Mouse (Mus musculus): ENCODE results near the gene Cdca4. TPM values are rescaled to one million over a fixed set of nuclear protein-coding genes. Genes with fewer than 3 reads are reported as not detected.
"Not testable (repeated sequence)": the region's sequence is repeated elsewhere in the genome, so short reads cannot be mapped to it uniquely, and the experiment has no call there.

Gene Cdca4
- total RNA-seq, 2 experiments from 2014 or later: 2.1 to 3.0 TPM

GRCm38 (mm10) chr12:112828501-112829243 lies 551 bp downstream of the Cdca4 start:
- intact Hi-C loops (cut with DNase I): loop anchor here (2.0 kb wide), 1 partner anchor 20 kb away; the partner anchor contains the start of gene Clba1
- peak in 1 of 2 experiments; percentile 33 for DNase-seq

GRCm38 (mm10) chr12:112825901-112826300 lies 3.3 kb downstream of the Cdca4 start:
- intact Hi-C loops (cut with DNase I): no loop called here
- DNase-seq: no peak

DNA sequence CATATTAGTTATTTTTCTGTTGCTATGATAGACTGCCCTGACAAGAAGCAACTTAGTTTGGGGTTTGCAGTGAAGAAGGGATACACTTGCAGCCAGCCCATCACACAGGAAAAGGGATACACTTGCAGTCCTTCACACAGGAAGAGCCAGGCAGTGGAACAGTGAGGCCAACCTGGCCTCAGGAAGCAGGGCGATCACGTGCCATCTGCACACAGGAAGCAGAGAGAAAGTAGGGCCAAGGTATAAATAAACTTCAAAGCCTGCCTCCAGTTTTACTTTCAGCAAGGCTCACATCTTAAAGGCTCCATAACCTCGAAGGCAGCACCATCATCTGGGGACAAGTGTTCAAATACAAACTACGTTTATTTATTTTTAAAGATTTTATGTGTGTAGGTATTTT lies 6.0 kb downstream of the Cdca4 start:
- DNase-seq: no peak
- intact Hi-C loops (cut with DNase I): no loop called here

GRCm38 (mm10) chr12:112822676-112823075 lies 6.5 kb downstream of the Cdca4 start:
- intact Hi-C loops (cut with DNase I): no loop called here

GRCm38 (mm10) chr12:112821974-112822373 lies 7.2 kb downstream of the Cdca4 start:
- intact Hi-C loops (cut with DNase I): no loop called here
- DNase-seq: no peak

More at GRCm38 (mm10) chr12:112822676-112823075, 6.5 kb downstream of the Cdca4 start:
- no peak for DNase-seq

- no peak for DNase-seq
- intact Hi-C loops (cut with DNase I): no loop called here
Observed at GRCm38 (mm10) chr12:112821216-112821615, 8.0 kb downstream of the Cdca4 start.

GRCm38 (mm10) chr12:112820401-112820999 lies 8.7 kb downstream of the Cdca4 start:
- no peak for DNase-seq
- intact Hi-C loops (cut with DNase I): no loop called here

DNA sequence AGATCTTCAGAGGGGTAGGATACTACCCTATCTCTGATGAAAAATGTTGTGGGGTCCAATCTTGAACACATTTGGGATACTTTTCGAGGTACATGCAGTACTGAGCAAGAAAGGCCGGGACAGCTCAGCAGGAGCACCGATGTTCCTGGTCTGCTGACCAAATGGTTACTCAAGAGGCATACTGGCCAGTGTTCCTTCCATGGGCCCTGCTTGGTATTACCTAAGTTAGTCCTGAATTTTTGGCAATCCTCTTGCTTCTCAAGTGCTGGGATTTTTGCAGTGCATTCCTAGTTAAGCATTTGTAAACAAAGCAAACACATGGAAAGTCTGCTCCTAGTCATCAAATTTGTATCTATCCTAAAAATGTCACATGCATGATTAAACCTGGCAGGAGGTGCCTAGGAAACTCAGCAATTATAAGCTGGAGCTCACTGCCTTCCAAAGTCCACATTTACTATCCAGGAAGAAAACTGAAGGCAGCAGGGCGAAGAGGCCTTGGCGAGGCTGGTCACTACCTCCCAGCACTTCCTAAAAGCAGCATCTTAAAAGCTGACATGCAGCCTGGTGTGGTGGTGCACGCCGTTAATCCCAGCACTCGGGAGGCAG lies 10.1 kb downstream of the Cdca4 start:
- intact Hi-C loops (cut with DNase I): no loop called here
- DNase-seq: no peak

DNA sequence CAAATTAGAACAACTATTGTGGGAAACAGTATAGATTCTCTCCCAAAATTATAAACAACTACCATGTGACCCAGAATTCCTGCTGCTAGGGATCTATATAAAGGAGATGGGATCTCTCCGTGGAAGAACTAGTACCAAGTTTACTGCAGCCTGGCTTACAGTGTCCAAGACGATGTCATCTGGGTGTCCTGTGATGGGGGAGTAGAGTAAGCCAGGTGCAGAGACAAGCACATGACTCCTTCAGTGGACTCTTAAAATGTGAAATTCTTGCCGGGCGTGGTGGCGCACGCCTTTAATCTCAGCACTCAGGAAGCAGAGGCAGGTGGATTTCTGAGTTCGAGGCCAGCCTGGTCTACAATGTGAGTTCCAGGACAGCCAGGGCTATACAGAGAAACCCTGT lies 12.4 kb downstream of the Cdca4 start:
- intact Hi-C loops (cut with DNase I): loop anchor here (2.0 kb wide), 1 partner anchor 28 kb away; no protein-coding TSS in a partner anchor
- DNase-seq: not testable (repeated sequence)

DNA sequence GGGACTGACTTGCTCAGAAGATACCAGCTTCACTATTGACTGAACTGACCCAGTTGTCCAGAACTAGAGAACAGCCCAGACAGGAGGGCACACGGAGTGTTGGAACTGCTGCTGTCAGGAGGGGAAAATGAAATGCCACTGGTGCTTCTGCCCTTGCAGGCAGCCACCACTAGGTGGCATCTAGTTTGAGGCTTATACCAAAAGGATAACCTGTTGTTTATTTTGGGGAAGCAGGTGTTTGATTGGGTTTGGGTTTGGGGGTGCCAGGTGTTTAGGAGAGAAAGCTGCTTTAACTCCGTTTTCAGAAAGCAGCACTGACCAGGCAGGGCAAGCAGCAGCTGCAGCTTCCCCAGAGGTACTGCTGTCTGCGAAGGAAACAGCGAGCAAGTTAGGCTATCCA lies 12.9 kb downstream of the Cdca4 start:
- intact Hi-C loops (cut with DNase I): loop anchor here (2.0 kb wide), 1 partner anchor 29 kb away; no protein-coding TSS in a partner anchor
- DNase-seq: peak in 1 of 2 experiments; percentile 41

GRCm38 (mm10) chr12:112814682-112815470 lies 14.3 kb downstream of the Cdca4 start:
- intact Hi-C loops (cut with DNase I): no loop called here
- peak in 1 of 2 experiments; percentile 8 for DNase-seq

DNA sequence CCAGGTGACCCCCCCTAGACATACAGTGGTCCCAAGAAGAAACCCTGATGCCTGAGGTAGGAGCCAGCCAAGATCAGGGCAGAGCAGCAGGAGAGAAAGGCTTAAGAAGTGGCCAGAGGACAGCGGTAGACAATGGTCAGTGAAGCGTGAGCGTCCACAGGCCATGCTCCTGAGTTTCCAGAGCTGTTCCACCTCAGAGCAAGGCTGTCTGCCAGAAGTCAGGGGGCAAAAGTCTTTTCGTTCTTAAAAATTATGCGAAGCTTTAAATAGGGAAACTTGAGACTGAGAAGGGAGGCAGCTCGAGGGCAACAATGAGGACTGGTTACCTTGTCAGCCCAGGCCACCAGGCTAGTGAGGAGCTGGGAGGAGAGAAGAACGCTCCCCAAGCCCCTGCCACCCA lies 15.9 kb downstream of the Cdca4 start:
- no peak for DNase-seq
- intact Hi-C loops (cut with DNase I): no loop called here

GRCm38 (mm10) chr12:112810092-112810885 lies 18.9 kb downstream of the Cdca4 start:
- intact Hi-C loops (cut with DNase I): no loop called here
- DNase-seq: no peak

- intact Hi-C loops (cut with DNase I): loop anchor here (2.0 kb wide), 1 partner anchor 19 kb away; the partner anchor contains the start of gene Cdca4
- DNase-seq: no peak
Observed at GRCm38 (mm10) chr12:112809641-112810040, 19.6 kb downstream of the Cdca4 start.

- DNase-seq: peak; percentile 88 to 90
- intact Hi-C loops (cut with DNase I): loop anchor here (2.0 kb wide), 1 partner anchor 20 kb away; the partner anchor contains the start of gene Cdca4
Observed at GRCm38 (mm10) chr12:112808587-112809364, 20.4 kb downstream of the Cdca4 start, which contains the start of gene Clba1. Gene Clba1 (plus strand): TSS chr12:112808937.

DNA sequence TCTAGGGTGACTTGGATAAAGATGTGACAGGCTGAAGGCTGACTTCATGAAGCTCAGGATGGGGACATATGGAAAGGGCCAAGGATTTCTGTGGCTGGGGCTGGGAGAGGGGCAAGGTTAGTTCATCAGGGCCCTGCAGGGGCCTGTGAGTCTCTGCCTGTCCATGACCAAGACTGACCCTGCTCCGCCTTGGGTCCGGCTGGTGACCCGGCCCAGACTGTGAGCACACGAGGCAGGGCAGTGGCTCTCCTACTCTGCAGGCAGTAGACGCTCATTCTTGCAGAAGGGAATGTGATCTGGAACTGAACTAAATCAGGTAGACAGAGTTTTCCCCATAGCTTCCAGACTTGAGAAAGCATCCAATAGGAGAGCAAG lies 21.0 kb downstream of the Cdca4 start:
- intact Hi-C loops (cut with DNase I): loop anchor here (2.0 kb wide), 1 partner anchor 21 kb away; the partner anchor contains the start of gene Cdca4

GRCm38 (mm10) chr12:112807796-112808195 lies 21.4 kb downstream of the Cdca4 start:
- intact Hi-C loops (cut with DNase I): loop anchor here (2.0 kb wide), 1 partner anchor 21 kb away; the partner anchor contains the start of gene Cdca4

More for the DNA sequence above, 21.0 kb downstream of the Cdca4 start:
- DNase-seq: no peak

DNA sequence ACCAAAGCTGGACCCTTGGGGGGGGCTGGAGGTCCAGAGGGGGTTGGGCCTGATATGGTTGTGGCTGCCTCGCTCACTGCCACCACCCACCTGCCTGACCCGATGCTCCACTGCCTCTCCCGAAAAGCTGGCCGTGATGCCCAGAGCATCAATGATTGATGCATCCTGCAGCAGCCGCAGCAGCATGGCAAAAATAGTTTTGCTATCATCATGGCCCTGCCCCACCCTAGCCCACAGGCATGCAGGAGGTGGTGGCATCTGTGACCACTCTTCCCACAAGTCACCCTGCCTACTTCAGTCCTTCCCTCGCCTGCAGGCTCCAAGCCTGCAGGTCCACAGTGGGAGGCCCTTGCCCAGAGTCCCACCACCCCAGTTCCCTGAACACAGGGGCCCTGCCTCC lies 23.2 kb downstream of the Cdca4 start:
- DNase-seq: peak in 1 of 2 experiments; percentile 2
- intact Hi-C loops (cut with DNase I): no loop called here

More at GRCm38 (mm10) chr12:112807796-112808195, 21.4 kb downstream of the Cdca4 start:
- no peak for DNase-seq

DNA sequence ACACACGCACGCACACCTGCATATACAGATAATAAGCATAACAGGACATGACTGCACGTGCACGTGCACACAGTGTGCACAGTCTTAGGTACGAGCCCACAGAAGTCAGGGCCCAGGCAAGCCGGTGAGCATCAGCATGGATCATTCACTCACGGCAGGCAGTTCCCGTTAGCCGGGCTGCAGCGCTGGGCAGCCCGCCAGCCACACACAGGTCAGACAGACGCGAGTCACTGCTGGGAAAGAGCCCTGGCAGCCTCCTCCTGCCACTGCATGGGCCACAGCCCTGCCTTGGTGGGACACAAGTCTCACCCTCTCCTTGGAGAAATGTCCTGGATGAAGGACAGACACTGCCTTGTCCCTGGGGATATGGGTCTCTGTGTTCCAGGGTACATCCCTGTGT lies 25.2 kb downstream of the Cdca4 start:
- no peak for DNase-seq
- intact Hi-C loops (cut with DNase I): no loop called here
